Mouse (Mus musculus) liver, adult 2 months (tissue): Measurements from ENCODE around the gene Pde4d.

ENCODE experiments used
- CTCF ChIP-seq: fragments of 200-500 bp; IDR thresholded peaks from 2 replicates; pipeline ENCODE4 v1.5.1; 2011; ENCODE audit warnings: low read depth, low read length, control low read depth
- POLR2A ChIP-seq: fragments of 200-500 bp; IDR thresholded peaks from 2 replicates; pipeline ENCODE4 v1.6.1; 2011; ENCODE audit warnings: low read length, control low read depth; ENCODE audit not compliant: insufficient read depth; ENCODE audit errors: extremely low read depth

- TF ChIP-seq CTCF (no peak), POLR2A (no peak)
These were observed 1086.9 kb downstream of the Pde4d start for GRCm38 (mm10) chr13:109536636-109537035.
